Mouse (Mus musculus) activated CD4-positive, CD25-positive, alpha-beta regulatory T cell, adult 4 months (primary cell): ENCODE results near the gene Baiap2. TPM values are rescaled to one million over a fixed set of nuclear protein-coding genes. Genes with fewer than 3 reads are reported as not detected.

ENCODE experiments used
- ATAC-seq: one replicate; pipeline ENCODE4 v1.8.0; 2017
- polyA plus RNA-seq, 2 experiments: library from polyadenylated mRNA; unstranded; fragments of 100-300 nt; shearing (Covaris generic); gene quantifications; one replicate each; pipeline ENCODE4 v1.2.1; 2017

Baiap2 gene
- polyA plus RNA-seq, 2 experiments from 2014 or later = 6.9 to 12.0 TPM

DNA sequence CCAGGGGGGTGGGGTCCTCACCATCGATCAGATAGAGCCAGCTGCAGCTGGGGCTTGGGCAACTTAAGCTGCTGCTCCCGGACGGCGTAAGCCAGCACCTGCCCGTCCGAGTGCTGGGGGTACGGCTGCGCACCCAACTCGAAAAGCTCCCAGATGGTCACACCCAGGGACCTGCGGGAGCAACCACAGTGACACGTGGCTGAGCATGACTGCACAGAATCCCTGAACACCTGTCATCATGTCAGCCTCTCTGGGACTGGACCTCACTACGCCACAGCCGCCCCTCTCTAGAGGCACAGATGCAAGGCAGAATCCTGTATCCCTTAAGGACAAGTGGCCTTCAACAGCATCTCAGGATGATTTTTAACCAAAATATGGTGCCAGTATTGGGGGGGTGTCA, 70.1 kb downstream of the Baiap2 start:
- no peak for ATAC-seq

DNA sequence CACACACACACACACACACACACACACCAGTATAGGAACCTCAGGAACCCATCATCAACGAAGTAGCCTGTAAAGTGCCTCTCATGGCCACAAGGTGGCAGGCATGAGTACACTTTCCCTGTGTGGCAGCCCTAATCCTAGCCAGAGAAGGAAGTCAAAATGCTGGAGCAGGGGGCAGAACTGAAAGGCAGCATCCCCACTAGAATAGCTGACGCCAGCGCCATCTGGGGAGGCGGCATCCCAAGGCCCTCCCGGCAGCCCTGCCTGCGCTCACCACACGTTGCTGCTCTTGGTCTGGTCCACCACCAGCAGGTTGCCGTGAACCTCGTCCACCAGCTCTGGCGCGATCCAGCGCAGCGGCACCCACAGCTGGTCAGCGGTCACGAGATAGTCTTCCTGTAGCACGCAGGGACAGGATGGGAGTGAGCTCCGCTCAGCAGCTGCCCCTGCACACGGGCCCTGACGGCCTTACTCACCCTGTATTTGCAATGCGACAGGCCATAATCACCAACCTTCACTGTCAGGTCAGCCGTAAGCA, 70.7 kb downstream of the Baiap2 start:
- ATAC-seq = peak; percentile 63

DNA sequence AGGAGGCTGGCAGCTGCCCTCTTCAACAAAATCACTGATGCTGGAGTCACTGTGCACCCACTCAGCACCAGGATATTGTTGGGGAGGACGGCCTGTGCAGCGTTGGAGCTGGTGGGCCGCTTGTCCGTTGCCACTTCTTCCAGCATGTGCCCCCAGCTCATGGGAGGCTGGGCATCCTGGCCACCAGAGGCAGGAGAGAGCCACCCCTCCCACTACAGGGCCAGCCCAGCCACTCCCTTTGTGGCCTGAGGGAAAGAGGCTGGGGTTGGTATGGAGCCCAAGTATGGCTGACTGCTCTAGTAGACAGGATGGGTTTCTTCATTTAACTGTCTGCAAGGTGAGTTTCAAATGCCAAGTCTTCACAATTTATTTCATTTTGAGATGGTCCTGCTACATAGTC, 72.2 kb downstream of the Baiap2 start:
- no peak for ATAC-seq

DNA sequence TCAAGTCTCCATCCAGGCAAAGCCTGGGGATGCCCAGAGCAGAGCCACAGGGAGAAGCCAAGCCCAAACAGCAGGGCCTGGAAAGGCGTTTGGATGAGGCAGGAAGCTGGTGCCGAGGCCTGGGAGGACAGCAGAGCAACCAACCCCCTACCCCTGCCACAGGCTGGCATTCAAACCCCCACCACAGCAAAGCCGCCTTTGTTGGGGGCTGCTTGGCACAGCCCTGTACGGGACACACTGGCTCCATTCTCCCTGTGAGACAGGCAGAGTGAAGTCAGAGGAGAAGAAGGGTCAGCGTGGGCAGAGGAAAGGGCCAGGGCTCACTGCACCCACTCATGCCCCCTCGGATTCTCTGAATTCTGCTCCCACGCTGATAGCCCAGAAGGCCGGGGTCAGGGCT, 74.4 kb downstream of the Baiap2 start:
- no peak for ATAC-seq

DNA sequence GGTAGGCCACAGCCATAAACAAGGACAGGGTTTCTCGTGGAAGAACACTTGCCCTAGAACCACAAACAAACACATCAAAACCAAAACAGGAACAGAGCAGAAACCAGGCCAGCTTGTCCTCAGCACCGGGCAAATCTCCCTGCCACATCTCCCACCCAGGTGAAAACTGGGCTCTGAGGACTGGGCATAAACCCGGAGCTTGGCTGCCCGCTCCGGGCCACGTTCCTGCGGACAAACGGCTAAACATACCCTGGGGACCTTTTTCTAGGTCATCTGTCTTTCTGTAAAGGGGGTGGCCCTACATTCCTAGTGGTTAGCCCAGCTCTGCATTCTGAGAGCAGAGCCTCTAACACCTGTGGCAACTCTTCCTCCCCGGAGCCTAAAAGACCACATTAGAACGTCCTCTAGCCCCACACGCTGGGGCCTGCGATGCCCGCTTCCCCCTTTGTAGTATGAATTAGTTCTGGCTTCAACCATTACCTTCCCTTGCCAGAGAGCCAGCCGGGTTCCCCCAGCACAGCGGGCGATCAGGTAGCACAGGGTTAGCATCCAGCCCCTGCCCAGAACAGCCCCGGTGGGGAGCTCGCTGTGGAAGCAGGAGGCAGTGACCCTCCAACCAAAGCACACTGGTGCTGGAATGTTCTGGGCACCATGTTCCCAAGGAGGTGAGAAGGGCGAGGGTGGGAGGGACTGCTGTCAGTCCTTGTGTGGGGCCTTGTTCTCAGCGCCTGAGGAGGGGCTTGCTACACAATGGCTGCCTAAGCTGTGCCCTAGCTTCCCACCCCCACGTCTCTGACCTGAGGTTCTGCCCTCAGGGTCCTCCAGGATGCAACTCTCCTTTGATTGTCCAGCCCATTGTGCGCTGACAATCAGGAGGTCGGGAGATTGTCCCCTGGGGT, 77.2 kb downstream of the Baiap2 start:
- ATAC-seq = no peak

DNA sequence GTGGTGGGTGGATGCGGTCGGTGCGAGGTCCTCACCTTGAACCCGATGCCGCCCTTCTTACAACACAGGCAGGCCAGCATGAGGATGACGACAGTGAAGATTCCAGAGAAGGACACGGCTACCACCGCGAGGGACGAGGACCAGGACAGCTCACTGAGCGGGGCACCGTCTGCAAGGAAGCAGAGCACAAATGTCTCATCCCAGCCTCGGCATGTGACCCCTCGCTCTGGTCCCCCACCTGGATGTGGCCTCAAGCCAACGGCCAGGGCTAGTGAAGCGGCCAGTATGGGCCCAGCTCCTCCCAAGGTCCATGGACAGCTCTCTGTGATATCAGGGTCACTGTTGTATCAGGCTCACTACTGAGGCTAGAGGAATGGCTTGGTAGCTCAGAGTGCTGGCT, 78.8 kb downstream of the Baiap2 start:
- ATAC-seq = no peak

DNA sequence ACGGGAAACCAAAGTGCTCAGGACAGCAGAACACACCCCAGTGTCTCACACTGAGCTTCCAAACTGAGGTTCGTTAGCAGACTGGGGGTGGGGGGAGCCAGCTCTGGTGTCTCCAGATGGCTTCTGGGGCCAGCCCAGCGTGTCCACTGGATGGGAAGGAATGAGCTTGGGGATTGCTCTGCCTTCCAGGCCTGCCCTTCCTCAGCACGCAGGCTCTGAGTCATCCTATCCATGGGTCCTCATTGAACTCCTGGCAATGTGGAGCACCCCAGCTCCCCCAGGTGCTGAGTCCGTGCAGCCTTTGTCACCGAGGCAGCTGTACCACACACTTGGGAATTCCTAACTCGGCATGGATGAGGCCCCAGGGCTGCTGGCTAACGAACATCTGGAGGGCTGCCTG, 79.7 kb downstream of the Baiap2 start:
- no peak for ATAC-seq

DNA sequence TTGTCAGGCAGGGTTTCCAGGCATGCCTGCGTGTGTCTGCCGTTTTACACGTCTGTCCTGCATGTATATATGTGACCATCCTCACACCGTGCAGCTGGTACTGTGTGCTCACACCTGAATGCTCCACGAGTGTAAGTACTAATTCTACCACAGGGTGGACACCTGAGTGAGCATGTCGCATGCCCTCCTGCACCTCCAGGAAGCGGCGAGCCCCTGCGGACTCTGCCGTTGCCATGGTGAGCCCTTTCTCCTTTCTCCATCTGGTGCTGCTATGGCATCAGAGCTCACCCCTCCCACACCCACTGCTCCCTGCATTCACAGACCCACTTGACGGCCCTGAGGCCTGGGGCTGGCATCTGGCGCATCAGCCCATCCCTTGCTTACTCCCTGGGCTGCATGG, 80.3 kb downstream of the Baiap2 start:
- ATAC-seq = no peak

DNA sequence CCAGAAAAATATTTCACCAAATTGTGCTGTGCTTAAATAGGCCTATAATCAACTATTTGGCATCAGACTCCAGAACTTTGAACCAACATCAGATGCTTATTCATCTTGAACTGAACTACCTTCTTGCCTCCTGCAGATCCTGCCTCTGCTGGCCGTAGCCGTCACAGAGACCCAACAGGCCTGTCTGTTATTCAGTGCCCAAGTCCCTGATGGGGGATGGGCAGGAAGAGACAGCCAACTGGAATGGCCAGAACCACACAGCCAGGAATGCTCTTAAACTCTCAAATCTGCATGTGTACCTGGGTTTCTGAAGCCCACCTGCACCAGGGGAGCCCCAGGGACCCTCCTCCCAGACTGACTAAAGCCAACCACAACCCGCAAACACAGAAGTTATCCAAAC, 84.4 kb downstream of the Baiap2 start:
- ATAC-seq = no peak

DNA sequence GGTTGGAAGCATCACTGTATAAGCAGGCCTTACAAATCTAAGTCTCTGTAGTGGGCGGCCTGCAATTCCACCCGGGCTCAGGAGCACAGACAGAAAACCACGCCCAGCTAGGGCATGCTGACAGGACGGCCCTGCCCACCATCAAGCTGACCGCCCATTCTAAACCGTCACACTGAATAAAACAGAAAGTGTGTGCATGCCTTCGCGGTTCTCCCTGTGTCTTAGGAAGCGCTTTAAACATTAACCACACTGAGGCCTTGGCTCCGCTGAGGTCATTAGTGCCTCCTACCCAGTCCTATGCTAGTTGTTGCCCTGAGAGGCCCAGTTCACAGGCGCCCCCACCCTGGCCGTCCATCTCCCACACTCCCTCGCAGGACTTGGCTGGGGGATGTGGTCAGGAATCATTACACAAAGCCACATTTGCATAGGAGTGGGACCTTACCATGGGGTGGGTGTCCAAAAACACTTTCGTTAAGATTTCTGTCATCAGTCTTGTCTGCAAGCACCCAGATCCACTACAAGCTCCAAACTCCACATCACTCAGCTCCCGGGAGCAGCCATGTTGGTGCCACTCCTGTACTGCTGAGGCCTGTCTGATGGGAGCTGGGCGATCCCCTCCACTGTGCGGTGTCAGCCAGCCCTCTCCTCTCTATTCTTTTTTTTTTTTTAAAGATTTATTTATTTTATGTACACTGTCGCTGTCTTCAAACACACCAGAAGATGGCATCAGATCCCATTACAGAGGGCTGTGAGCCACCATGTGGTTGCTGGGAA, 85.9 kb downstream of the Baiap2 start:
- no peak for ATAC-seq

DNA sequence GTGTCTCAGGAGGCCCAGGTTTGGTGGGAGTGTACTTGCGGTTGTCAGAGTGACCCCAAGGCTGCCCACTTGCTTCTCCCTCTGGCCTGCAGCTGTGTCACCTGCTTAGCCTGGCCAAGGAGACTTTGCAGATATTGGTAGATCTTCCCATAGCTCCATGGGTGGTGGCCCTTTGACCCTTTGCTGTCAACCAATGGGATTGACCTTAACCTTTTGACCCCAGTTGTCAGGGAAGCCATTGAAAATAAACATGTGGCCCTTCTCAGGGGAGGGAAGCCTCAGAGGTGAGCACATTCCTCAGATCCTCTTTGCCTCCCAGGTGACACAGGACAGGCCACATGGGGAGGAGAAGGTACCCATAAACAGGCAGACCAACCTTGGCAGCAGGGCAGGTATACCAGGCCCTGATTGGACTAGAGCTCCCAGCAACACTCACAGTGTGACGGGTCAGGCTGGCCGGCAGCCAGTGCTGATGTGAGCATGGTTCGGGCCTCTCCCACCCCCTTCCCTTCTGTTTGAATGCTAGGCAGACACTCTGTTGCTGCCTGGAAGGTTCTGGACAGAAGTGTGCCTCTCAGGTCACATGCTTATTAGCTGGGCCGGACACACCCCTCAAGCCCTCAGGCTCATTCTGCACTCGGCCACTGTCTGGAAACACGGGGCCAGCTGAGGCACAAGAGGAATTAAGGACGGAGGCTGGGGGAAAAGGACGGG, 87.0 kb downstream of the Baiap2 start:
- no peak for ATAC-seq

DNA sequence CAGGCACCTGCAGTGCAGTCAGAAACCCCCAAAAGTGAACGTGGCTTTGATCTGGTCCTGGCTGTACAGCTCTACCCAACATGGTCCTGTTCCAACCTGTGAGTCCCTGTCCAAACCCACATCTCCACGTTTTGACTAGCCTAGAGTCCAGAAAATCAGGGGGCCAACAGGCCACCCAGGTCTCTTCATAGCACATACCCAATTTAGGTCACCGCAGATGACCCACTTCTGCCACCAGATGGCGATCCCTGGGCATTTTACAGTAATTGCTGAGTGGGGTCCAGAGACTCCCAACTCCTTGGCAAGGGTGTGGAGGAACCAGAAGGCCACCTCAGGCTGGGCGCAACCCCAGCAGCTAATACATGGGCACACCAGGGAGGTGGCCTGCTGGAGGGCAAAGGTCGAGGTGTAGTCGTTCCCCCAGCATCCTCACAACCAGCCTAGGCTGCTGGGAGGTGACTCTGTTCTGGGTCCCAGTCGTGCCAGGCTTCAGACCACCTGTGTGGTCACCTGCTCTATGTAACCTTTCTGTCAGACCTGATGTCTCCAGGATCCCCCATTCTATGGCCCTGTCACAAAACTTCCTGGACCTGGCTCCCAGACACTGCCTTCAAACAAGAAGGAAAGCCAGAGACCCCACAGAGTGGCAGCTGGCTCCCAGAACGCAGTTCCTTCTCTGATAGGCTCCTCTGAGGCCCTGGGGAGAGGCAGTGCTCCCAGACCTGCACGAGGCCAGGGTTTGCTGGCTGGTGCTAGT, 87.8 kb downstream of the Baiap2 start:
- no peak for ATAC-seq

DNA sequence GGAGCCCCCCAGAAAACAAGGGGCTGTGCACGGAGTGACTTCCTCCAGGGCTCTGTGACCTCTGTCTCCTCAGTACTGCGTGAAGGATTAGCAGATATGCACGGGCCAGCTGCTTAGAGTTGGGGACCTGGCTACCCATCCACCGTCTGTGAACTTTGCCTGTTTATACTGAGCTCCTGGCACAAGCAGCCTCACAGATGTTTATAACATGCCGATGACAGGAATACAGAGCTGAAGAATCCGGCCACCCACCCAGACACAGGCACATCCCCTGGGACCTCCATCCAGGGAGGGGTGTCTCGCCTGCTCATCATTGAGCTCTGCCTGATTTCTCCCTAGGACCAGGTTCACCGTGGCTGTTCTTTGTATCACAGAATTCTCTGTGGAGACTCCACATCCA, 89.5 kb downstream of the Baiap2 start:
- no peak for ATAC-seq

DNA sequence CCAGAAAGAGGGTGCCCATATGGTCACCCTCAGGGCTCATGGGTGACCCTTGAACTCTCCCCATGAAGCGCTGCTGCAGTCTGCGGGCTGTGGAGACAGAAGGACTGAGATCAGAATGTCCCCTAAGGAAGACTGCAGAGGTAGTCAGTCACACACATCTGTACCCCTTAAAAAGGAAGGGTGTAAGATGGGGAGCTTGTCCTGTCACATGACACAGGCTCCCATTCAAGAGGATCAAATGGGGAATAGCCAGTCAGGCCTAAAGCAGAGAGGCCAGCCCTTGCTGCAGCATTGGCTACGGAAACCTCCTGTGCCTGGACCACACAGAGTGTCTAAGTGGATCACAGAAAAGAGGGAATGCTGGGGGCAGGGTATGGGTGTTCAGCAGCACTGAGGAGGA, 90.9 kb downstream of the Baiap2 start:
- no peak for ATAC-seq

DNA sequence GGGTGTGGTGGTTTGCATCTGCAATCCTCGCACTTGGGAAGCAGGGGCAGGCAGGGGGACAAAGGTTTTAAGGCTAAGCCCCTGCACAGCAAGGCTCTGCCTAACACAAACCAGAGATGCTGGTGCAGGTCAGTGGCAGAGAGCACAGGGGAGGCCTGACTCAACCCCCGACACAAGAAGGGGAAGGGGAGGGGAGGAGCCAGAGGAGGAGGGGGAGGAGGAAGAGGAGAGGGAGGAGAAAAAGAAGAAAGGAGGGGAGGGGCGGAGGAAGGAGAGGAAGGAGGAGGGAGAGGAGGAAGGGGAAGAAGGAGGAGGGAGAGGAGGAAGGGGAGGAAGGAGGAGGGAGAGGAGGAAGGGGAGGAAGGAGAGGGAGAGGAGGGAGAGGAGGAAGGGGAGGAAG, 91.7 kb downstream of the Baiap2 start:
- no peak for ATAC-seq

DNA sequence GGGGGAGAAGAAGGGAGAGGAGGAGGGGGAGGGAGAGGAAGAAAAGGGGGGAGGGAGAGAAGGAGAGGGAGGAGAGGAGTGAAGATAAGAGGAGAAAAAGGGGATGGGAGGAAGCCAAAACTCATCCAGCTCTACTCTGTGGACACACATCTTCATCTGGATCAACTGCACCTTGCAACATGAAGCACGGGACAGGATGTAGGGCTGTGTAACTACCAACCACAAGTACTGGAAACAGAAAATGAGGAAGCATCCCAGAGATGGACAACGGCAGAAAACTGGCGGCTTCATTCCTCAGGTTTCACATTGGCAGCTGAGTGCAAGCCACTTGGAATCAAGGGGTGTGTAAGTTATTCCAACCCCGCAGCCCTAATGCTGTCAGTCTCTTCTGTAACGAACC, 92.2 kb downstream of the Baiap2 start:
- ATAC-seq = no peak

DNA sequence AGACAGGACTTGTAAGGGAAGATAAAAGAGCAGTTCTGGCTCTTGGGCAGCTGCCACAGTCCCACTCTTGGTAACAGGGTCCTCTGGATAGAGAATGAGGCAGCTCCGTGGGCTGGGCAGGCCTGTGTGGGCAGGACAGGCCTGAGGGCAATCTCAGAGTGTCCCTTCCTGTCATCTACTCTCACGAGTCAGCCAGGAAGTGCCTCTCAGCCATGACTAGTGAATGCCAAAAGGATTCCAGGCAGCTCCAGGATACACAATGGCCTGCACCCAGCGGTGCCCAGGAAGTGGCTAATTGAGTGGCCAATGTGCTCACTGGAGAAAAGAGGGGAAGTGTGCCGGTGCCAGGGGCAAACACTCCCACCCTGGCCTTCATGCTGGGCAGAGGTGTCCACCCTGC, 97.0 kb downstream of the Baiap2 start:
- no peak for ATAC-seq

DNA sequence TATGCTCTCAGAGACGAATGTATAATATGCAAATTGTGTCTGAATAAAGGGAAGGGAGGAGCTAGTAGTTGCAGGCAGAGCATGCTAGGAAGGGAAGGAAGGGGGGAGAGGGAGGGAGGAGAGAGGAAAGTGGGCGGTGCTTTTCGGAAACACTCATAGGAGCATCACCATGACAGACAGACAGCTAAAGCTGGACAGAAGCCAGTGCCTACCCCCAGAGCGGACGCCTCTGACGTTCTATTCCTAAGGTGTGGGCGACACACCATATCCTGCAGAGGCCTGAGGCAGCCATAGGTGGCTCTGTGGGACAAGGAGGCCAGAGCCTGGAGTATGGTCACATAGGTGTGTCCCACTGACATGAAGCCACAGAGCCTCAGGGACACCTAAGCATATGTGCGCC, 97.9 kb downstream of the Baiap2 start:
- no peak for ATAC-seq

DNA sequence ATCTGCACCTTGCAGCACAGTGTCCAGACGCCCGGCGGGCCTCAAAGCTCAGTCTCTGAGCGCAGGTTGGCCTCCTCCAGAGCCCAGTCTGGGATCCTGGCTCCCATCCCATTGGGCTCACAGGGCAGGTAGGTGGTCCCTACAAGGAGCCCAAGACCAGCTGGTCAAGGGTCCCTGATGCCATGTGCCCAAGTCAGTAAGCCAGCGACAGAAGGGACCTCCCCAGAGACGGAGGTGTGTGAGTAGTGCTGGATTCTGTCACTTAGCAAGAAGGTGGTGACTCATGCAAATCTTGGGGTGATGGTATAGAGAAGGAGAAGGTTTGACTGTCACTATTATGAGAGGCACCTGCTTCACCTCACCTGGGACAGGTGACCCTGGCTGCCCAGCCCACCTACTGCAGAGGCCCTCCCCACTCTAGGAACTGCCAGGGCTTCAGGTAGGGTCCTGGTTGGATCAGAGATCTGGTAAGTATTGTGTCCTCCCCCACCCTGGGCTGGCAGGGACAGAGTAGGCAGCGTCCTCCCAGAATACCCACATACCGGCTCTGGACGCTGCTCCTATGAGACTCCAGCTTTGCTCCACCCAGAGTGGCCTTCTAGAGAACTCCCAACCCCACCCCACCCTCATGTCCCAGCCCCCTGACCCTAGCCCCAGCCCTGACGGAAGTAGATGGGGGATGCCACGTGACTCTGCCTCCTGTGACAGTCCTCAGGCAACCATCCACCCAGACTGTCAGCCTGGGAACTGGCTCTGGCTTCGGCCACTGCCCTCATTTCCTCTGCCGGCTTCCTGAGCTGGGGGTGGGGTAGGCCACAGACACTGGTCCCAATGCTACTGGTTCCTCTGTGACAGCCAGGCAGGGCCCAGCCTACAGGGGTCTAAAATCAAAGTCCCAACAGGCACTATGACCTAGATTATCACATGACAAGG, 98.9 kb downstream of the Baiap2 start:
- no peak for ATAC-seq

DNA sequence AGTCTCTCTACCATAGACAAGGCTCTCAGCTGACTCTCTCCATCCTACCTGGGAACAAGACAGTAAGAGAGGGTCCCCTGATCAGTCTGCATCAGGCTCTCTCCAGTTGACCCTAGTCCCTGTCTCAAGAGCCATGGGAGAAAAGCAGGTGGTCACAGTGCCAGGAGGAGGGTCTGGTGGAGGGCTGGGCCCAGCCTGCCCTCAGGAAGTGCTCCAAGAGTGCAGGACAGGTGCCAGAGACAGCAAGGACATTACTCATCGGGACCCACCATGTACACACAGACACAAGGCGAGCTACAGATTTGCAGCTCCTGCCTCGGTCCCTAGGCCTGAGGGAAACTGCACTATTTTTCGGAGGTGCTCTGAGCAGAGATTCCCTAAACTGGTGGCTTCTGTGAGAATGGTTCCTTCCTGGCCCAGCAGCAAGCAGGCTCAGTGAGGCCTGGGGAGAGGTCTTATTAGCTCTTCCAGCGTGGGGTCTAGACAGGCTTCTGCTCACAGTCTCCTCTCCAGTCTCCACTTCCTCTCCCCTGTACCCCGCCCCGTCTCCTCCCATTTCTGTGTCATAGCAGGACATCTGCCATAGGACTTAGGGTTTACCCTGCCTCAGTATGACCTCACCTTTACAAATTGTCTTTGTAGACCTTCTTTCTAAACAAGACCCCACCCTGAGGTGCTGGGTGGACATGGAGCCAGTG, 99.7 kb downstream of the Baiap2 start:
- ATAC-seq = no peak

DNA sequence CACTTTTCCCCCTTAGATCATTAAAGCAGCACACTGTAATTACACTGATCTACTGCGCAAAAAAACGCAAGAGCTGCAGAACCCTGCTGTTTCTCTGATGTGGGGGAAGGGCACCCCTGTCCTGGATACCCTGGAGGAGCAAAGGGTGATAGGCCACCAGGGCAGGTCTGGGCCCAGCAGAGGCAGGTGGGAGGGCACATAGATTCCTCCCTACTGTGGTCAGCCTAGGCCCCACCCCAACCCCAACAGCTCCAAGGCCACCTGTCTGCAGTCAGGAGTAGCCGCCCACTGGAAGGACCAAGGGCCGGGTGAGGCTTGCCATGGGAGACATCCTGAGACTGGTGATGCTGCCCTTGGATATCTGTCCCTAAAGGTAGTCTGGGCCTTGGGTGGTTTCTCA, 102.8 kb downstream of the Baiap2 start:
- ATAC-seq = no peak
